Mouse (Mus musculus) liver, postnatal 0 days (tissue): ENCODE measurements around the gene Mapkapk3. TPM values are rescaled to one million over a fixed set of nuclear protein-coding genes. Genes with fewer than 3 reads are reported as not detected.
A peak's percentile ranks its signal among the peaks of the same experiment; 100 is the strongest.

Experiments used
- ATAC-seq: fragments of 200-750 bp; cut with Nextera tagmentation; 2 replicates; pipeline ENCODE4 v1.8.0; 2017; ENCODE audit warnings: mild to moderate bottlenecking, moderate library complexity
- DNase-seq: peaks from one replicate; pipeline ENCODE4 v3.0.0-alpha.2; 2016
- H3K27ac ChIP-seq: fragments of 300-500 bp; sonication (generic); 2 replicates; pipeline ENCODE4 v1.5.1; 2014; ENCODE audit warnings: antibody characterized with exemption, moderate library complexity, mild to moderate bottlenecking, low read depth
- H3K27me3 ChIP-seq: fragments of 300-500 bp; sonication (generic); 2 replicates; pipeline ENCODE4 v1.6.1; 2014; ENCODE audit warnings: low read length, control low read depth, mixed read lengths; ENCODE audit not compliant: insufficient read depth
- H3K36me3 ChIP-seq: fragments of 300-500 bp; sonication (generic); replicated peaks from 2 replicates; pipeline ENCODE4 v1.6.1; 2014; ENCODE audit warnings: mild to moderate bottlenecking, control low read depth, low read length, moderate library complexity, mixed read lengths; ENCODE audit not compliant: insufficient read depth
- H3K4me1 ChIP-seq: fragments of 300-500 bp; sonication (generic); 2 replicates; pipeline ENCODE4 v1.6.1; 2014; ENCODE audit warnings: antibody characterized with exemption, mild to moderate bottlenecking, control low read depth; ENCODE audit not compliant: insufficient read depth
- H3K4me2 ChIP-seq: fragments of 300-500 bp; sonication (generic); 2 replicates; pipeline ENCODE4 v1.6.1; 2014; ENCODE audit warnings: low read depth, mild to moderate bottlenecking, low read length, moderate library complexity, mixed read lengths
- H3K4me3 ChIP-seq: fragments of 300-500 bp; sonication (generic); 2 replicates; pipeline ENCODE4 v1.5.1; 2014; ENCODE audit warnings: low read depth, low read length
- H3K9ac ChIP-seq: fragments of 300-500 bp; sonication (generic); replicated peaks from 2 replicates; pipeline ENCODE4 v1.6.1; 2014; ENCODE audit warnings: mild to moderate bottlenecking, moderate library complexity
- H3K9me3 ChIP-seq: fragments of 300-500 bp; sonication (generic); 2 replicates; pipeline ENCODE4 v1.6.1; 2016; ENCODE audit warnings: mild to moderate bottlenecking, control low read depth, low read length, mixed read lengths
- CTCF ChIP-seq: sonication (generic); IDR thresholded peaks from 2 replicates; pipeline ENCODE4 v1.5.1; 2016; ENCODE audit warnings: antibody characterized with exemption, low read depth
- EP300 ChIP-seq: IDR thresholded peaks from 2 replicates; pipeline ENCODE4 v1.6.1; 2016; ENCODE audit warnings: antibody characterized with exemption, low read depth, mild to moderate bottlenecking
- whole genome bisulfite sequencing: fragments of 180-500 bp; shearing (Covaris S2); extraction: QIAGEN DNeasy Blood & Tissue Kit; methylation state at CpG from one replicate; pipeline ENCODE4 v1.1.7; 2014; ENCODE audit not compliant: insufficient replicate concordance; 5-methylcytosine and 5-hydroxymethylcytosine counted together
- polyA plus RNA-seq: library from polyadenylated mRNA; unstranded; fragments of >200 nt; fragmentation: Nextera tagmentation; extraction: Ambion mirVana; gene quantifications from 2 replicates; pipeline ENCODE4 v1.2.1, GENCODE M21; 2015

Mapkapk3 gene
- polyA plus RNA-seq, 1 experiment from 2014 or later: 8.3 TPM

DNA sequence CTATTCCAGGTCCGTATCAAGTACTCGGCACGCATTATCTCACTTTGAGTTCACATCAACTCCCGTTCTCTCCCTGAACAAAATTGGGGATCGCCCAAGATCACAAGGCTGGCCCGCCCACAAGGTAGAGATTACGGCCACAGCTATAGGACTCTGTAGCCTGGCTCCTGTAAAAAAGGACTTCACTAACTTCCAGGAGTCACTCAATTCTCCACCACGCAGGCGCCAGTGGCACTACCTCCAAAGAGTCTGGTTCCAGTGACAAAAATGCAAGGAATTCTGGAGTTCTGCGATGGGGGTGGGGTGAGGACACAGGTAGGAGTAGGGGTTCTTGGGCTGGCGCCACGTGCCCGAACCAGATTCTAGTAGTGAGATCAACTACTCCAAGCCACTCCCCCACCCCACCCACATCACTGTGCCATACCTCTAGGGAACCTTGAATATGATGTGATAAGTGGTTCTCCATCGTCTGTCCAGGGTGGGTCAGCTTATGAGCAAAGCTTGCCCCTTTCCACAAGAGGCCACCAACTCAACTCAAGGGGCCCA is 1.5 kb downstream of the Mapkapk3 start:
- ATAC-seq (no peak), DNase-seq (no peak)
- TF ChIP-seq EP300: no peak
- TF ChIP-seq CTCF: no peak
- WGBS: 71% methylated on average over 14 of the region's 14 CpGs
- Histone ChIP-seq H3K36me3 (no peaks in the 10 kb centered on the region), H3K9me3 (no peaks in the 10 kb centered on the region), H3K27me3 (no peaks in the 10 kb centered on the region), H3K9ac (no peak overlapping the region; the same call in 1 of the 2 replicates), H3K27ac (peak overlapping the region; percentile 19), H3K4me1 (peaks cover 21% of the 10 kb centered on the region), H3K4me3 (peak overlapping the region; percentile 56), H3K4me2 (peak overlapping the region; percentile 83)

DNA sequence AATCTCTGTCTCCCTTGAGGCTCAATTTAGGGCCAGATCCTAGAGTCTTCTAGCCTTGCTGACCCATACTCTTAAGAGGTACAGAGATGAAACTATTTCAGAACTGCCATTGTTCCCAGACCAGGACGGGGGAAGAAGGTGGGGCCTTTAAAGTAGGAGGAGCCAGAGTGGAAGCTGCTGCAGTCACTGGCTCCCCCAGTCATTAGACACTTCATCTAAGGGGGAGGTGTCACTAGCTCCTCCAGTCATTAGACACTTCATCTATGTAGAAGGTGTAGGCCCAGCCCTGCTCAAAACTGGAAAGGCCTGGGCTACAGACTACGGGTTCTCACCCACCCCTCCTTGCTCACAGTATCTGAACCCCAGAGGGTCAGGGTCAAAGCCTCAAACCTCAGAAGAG is 2.4 kb downstream of the Mapkapk3 start:
- TF ChIP-seq CTCF (no peak), EP300 (no peak)
- ATAC-seq: no peak
- H3K36me3 ChIP-seq: no peaks in the 10 kb centered on the region
- H3K27ac ChIP-seq: peak overlapping the region; percentile 19; the same call in 1 of the 2 replicates
- H3K9me3 ChIP-seq: no peaks in the 10 kb centered on the region
- H3K9ac ChIP-seq: no peak overlapping the region
- peaks cover 21% of the 10 kb centered on the region for H3K4me1 ChIP-seq
- no peak for DNase-seq
- 47% methylated on average over 2 of the region's 2 CpGs for WGBS
- H3K27me3 ChIP-seq: no peaks in the 10 kb centered on the region
- H3K4me3 ChIP-seq: no peak overlapping the region
- H3K4me2 ChIP-seq: peak overlapping the region; percentile 83; the same call in 1 of the 2 replicates

DNA sequence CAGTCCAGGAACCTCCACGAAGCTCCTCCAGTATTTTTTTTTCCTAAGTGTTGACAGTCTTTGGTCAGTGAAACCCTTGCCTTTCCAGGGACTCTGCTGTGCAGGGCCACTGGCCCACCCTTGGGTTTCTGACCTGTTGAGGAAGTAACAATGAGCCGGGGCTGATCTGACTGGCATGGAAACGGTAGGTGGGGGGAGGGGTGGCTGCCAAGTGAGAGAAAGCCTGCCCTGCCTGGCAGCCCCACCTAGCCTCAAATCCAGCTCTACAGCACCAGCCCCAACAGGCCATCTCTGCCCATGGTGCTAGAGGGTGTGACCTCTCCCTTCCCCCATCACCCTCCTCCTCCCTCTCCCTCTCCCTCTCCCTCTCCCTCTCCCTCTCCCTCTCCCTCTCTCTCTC is 4.7 kb downstream of the Mapkapk3 start:
- Histone ChIP-seq H3K4me3 (no peak overlapping the region), H3K9me3 (no peaks in the 10 kb centered on the region), H3K4me2 (0 out of 2 replicates have a peak overlapping the region, but pooled peaks have one; percentile 9), H3K36me3 (no peaks in the 10 kb centered on the region), H3K27me3 (no peaks in the 10 kb centered on the region), H3K9ac (no peak overlapping the region), H3K4me1 (peaks cover 28% of the 10 kb centered on the region), H3K27ac (no peak overlapping the region)
- ATAC-seq (no peak), DNase-seq (peak; percentile 55)
- no peak for TF ChIP-seq EP300
- TF ChIP-seq CTCF: no peak
- WGBS: 9% methylated on average over 3 of the region's 3 CpGs

DNA sequence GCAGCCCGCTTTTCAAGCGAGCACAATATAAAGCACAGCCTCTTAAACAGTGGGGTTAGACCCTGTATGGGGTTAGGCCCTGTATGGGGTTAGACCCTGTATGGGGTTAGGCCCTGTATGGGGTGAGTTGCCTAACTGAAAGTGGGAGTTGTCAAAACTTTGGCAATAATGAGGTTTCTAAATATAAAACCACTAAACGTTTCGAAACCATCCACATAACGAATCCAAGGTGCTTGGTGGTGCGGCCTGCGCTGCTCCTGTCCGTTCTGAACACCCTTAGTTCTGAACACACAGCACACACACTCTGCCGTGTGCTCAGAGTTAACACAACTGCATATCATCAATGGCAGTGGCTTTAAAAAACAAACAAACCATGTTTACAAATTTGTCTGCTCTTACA is 6.7 kb downstream of the Mapkapk3 start:
- Histone ChIP-seq H3K36me3 (no peaks in the 10 kb centered on the region), H3K27me3 (no peaks in the 10 kb centered on the region), H3K4me2 (no peak overlapping the region), H3K9ac (no peak overlapping the region), H3K4me3 (no peak overlapping the region), H3K4me1 (peaks cover 16% of the 10 kb centered on the region), H3K9me3 (no peaks in the 10 kb centered on the region), H3K27ac (peak overlapping the region; percentile 34; the same call in 1 of the 2 replicates)
- DNase-seq: no peak
- WGBS: 63% methylated on average over 9 of the region's 9 CpGs
- TF ChIP-seq EP300: no peak
- no peak for TF ChIP-seq CTCF
- peak; percentile 14; the same call in 1 of the 2 replicates for ATAC-seq

DNA sequence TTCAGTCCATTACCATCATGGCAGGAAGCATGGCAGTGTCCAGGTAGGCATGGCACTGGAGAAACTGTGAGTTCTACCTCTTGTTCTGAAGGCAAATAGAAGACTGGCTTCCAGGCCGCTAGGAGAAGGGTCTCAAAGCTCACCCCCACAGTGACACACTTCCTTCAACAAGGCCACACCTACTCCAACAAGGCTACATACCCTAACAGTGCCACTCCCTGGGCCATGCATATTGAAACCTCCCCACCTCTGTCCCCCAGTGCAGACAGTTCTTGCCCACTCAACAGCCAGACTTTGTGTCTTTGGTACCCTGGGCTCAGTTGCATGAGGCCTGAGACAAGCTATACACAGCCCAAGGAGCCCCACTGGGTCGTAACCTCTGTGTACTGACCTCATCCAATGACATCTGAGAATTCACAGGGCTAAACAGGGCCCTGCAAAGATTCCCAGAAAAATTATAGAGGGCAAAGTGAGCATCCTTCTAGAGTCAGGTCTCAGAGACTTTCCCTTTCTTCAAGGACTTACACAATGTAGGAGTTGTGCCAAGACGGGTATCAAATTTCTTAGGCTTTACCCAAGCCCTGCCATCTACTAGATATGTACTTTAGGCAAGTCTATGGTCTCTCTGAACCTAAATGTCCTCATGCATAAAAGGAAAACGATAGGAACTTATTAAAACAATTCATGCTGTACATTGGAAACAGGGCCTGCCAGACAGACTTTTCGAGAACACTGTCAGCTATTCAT is 8.3 kb downstream of the Mapkapk3 start:
- H3K27ac ChIP-seq: 0 out of 2 replicates have a peak overlapping the region, but pooled peaks have one; percentile 22
- no peak overlapping the region for H3K9ac ChIP-seq
- no peaks in the 10 kb centered on the region for H3K36me3 ChIP-seq
- H3K4me3 ChIP-seq: no peak overlapping the region
- H3K4me2 ChIP-seq: no peak overlapping the region
- no peaks in the 10 kb centered on the region for H3K27me3 ChIP-seq
- no peak for DNase-seq
- no peaks in the 10 kb centered on the region for H3K9me3 ChIP-seq
- ATAC-seq: no peak
- peaks cover 13% of the 10 kb centered on the region for H3K4me1 ChIP-seq
- no peak for TF ChIP-seq EP300
- TF ChIP-seq CTCF: no peak
- WGBS: 73% methylated on average over 5 of the region's 5 CpGs

DNA sequence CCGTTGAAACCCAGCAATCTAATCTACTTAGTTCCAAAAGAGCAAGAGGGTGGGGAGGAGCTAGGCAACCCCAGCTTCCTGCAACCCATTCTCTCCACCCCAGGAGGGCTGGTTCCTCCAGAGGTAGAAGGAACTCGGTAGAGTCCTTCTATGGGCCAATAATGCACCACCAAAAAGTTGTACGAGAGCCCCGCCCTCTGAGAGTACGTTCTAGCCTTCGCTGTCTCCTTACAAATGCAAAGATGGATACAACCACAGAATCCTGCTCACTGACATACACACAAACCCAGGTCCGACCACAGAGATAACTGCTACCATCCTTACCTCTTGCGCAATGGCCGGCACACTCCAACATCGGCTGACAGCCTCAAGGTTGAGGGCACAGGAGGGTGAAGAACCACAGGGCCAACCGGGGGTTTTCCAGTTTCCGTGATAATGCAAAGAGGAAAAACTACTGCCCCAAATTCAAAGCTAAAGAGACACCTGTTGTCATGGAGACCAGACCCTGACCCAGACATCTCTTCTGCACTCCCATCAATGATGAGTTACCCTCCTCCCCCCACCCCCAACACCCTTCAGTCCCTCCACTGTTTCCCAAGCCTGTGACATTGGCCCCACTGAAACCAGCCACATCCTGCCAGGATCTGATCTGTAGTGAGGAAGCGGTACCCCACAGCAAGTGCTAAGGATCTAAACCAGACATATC is 9.2 kb downstream of the Mapkapk3 start:
- peak overlapping the region; percentile 37 for H3K9ac ChIP-seq
- 19% methylated on average over 13 of the region's 13 CpGs for WGBS
- peak overlapping the region; percentile 60 for H3K4me2 ChIP-seq
- H3K4me1 ChIP-seq: peaks cover 13% of the 10 kb centered on the region
- peak overlapping the region; percentile 9 for H3K4me3 ChIP-seq
- DNase-seq: peak; percentile 42
- TF ChIP-seq CTCF (no peak), EP300 (no peak)
- ATAC-seq: peak; percentile 59
- peak overlapping the region; percentile 86 for H3K27ac ChIP-seq
- no peaks in the 10 kb centered on the region for H3K36me3 ChIP-seq
- H3K9me3 ChIP-seq: no peaks in the 10 kb centered on the region
- no peaks in the 10 kb centered on the region for H3K27me3 ChIP-seq
